Mouse (Mus musculus) cerebellum, postnatal 14 days (tissue): ENCODE data around the gene Tagln2.

Source experiments
- DNase-seq, 2 experiments: peaks; one replicate each; pipeline ENCODE4 v3.0.0; 2021; ENCODE audit warnings: mixed read lengths in 2 of 2

The Tagln2 gene

DNA sequence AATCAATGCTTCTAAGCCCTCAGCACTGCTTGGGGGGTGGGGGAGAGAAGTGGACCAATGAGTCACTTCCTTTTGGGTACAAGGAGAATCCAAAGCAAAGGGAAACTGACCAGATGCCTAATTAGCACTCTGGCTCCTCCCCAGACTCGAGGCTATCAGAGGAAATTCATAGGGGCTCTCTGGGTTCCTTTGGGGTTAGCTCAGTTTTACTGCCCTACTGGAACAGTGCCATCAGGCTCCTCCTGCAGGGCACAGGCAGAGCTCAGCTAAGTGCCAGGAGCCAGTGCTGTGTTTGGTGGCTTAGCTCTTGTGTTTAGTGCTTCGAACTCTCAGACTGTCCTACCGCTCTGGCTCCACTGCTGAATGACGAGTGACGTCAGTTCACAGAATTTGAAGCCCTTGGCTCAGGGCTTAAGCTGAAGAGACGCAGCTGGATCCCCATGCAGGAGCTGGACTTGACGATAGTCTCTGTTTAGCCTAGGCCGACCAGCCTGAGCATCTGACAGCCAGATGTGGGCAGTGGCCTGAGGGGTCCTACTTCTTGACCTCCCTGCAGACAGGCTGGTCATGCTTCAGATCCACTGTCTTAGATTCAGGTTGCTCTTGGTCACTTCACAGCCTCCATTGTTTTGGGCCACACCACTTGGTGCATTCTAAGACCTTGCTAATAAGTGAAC, 30.8 kb downstream of the Tagln2 start:
- DNase-seq, result no peak

DNA sequence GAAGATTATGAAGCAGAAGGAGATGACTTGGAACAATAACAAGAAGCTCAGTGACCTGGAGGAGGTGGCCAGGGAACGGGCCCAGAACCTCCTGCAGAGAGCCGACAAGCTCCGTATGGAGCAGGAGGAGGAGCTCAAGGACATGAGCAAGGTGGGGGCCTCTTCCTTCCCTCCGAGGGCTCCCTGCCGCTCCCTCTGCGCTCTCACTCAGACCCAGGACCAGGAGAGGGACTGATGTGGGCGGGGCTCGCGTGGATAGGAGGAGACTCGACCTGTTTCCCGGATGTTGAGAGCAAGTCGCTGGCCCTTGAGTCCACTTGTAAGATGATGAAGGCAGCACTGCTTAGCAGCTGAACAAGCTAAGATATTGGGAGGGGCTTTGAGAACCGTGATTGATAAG, 32.7 kb downstream of the Tagln2 start:
- peak; percentile 70 to 78 for DNase-seq

- DNase-seq, result peak; percentile 56 to 78
Measured at GRCm38 (mm10) chr1:172535116-172535515, 35.3 kb downstream of the Tagln2 start.

- peak in 1 of 2 experiments; percentile 32 for DNase-seq
Measured at GRCm38 (mm10) chr1:172539827-172540226, 40.0 kb downstream of the Tagln2 start.

GRCm38 (mm10) chr1:172540283-172540820, 40.5 kb downstream of the Tagln2 start:
- no peak for DNase-seq

- no peak for DNase-seq
Measured at GRCm38 (mm10) chr1:172546062-172546461, 46.2 kb downstream of the Tagln2 start.

DNA sequence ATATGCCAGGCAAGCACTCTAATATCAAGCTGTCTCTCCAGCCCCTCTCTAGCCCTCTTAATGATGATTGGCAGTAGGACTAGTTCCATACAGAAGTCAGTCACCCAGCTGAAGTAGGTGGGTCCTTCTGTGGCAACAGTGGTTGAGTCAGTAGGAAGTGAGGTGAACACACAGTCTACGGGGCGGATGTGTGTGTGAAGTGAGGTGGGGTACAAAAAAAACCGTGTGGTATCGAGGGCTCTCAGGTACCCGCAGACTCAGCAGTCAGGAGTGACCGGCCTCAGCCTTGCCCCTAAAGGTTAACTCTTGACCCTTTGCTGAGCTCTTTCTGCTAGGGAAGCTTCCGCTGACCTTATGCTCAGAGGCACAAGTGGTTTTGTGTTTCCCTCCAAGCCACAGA, 48.7 kb downstream of the Tagln2 start:
- no peak for DNase-seq

- no peak for DNase-seq
Measured at GRCm38 (mm10) chr1:172549314-172549713, 49.5 kb downstream of the Tagln2 start.

- no peak for DNase-seq
Measured at GRCm38 (mm10) chr1:172549717-172550116, 49.9 kb downstream of the Tagln2 start.

- no peak for DNase-seq
Measured at GRCm38 (mm10) chr1:172550551-172550951, 50.7 kb downstream of the Tagln2 start.

DNA sequence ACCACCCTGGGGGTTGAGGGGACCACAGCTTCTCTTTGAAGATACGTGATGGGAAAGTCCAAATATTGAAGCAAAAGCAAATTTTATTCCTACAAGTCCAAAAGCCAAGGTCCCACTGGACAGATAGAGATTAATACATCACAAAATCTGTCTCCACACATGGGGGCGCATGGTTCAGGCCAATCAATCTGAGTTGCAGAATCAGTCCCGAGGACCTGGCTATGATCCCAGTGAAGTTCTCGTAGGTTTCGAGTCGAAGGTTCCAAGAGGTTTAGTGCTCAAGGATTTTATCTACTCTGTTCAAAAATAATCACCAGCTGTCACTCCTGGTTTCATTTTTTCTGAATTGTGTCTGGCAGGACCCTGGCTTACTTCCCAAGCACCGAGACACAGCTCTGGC, 51.2 kb downstream of the Tagln2 start:
- DNase-seq, result no peak

DNA sequence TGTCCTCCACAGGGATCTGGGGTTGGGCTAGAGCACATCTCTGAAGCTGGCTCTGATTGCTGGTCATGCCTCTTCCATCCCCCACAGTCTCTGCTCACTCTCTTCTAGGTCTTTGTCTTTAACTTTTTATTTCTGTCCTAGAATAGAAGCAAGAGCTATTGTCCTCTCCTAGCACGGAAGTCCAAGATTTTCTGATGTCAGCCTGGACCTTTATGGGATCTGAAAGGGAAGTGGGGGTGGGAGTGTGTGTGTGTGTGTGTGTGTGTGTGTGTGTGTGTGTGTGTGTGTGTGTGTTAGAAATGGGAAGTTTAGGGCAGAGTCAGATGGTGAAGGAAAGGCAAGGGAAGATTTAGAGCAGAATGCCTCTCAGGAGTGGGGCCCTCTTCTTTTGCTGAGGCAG, 52.8 kb downstream of the Tagln2 start:
- DNase-seq, result no peak

DNA sequence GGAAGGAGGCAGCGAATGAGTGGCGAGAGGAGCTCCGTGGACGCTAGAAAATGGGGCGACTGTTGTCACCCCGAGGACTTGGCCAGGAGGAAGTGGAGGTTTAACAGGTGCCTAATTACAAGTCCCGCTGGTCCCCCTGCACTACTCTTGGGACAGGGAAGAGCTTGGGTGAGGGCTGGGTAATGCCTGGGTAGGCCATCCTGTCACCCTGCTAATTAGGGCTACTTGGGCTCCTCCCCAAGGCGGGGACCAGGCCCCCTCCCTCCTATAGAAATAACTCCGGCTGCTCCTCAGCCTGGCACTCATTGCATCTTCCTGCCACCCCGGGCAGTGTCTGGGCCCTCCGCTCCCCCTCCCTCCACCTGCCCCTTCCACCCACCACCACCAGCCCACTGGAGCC, 55.8 kb downstream of the Tagln2 start, which contains the start of gene Vsig8:
TSS of gene Vsig8 (plus strand) at position 301 of the 400 bp plus-strand sequence.
- DNase-seq, result no peak
